Mouse (Mus musculus) monocyte, adult 5-6 weeks (primary cell): ENCODE measurements around the gene Helz. TPM values are rescaled to one million over a fixed set of nuclear protein-coding genes. Genes with fewer than 3 reads are reported as not detected.
"Not testable (repeated sequence)": the region's sequence is repeated elsewhere in the genome, so short reads cannot be mapped to it uniquely, and the experiment has no call there.

Experiments used
- ATAC-seq: fragments of 153-309, 156-312 bp; replicated peaks from 2 replicates; pipeline ENCODE4 v1.8.0; 2017; ENCODE audit warnings: mild to moderate bottlenecking; ENCODE audit not compliant: low TSS enrichment, insufficient number of reproducible peaks, severe bottlenecking, poor library complexity, low FRiP score
- total RNA-seq: library from RNA; stranded (forward); fragments of 200-1000, 200-491, 200-594 nt; gene quantifications from 3 replicates; pipeline ENCODE4 v1.2.3, GENCODE M21; 2017

Gene Helz
- 34.1 to 46.2 TPM (median 42.8 TPM) in 3 replicates for total RNA-seq

- ATAC-seq: peak; percentile 66
Observed at GRCm38 (mm10) chr11:107547351-107548203, at the start of gene Helz. Helz (plus strand) TSS chr11:107547930.

- ATAC-seq: no peak
Observed at GRCm38 (mm10) chr11:107502801-107503200, 44.9 kb upstream of the Helz start.

GRCm38 (mm10) chr11:107504364-107504763 lies 43.4 kb upstream of the Helz start:
- not testable (repeated sequence) for ATAC-seq

GRCm38 (mm10) chr11:107506260-107506659 lies 41.5 kb upstream of the Helz start:
- no peak; the same call in 1 of the 2 replicates for ATAC-seq

GRCm38 (mm10) chr11:107509631-107510338 lies 37.9 kb upstream of the Helz start:
- ATAC-seq: no peak

GRCm38 (mm10) chr11:107510362-107511269 lies 37.1 kb upstream of the Helz start:
- ATAC-seq: peak; percentile 42; the same call in 1 of the 2 replicates

GRCm38 (mm10) chr11:107511954-107512353 lies 35.8 kb upstream of the Helz start:
- ATAC-seq: 0 out of 2 replicates have a peak, but pooled peaks have one; percentile 66

GRCm38 (mm10) chr11:107513047-107513446 lies 34.7 kb upstream of the Helz start:
- no peak for ATAC-seq

GRCm38 (mm10) chr11:107516387-107516786 lies 31.3 kb upstream of the Helz start:
- no peak for ATAC-seq

- no peak for ATAC-seq
Observed at GRCm38 (mm10) chr11:107518645-107519429, 28.9 kb upstream of the Helz start.

GRCm38 (mm10) chr11:107521153-107521552 lies 26.6 kb upstream of the Helz start:
- no peak for ATAC-seq

- no peak for ATAC-seq
Observed at GRCm38 (mm10) chr11:107524966-107525365, 22.8 kb upstream of the Helz start.

- no peak for ATAC-seq
Observed at GRCm38 (mm10) chr11:107527632-107528031, 20.1 kb upstream of the Helz start.

- ATAC-seq: no peak
Observed at GRCm38 (mm10) chr11:107529320-107529719, 18.4 kb upstream of the Helz start.

GRCm38 (mm10) chr11:107531445-107531844 lies 16.3 kb upstream of the Helz start:
- ATAC-seq: no peak

GRCm38 (mm10) chr11:107532271-107532670 lies 15.5 kb upstream of the Helz start:
- no peak for ATAC-seq

GRCm38 (mm10) chr11:107538994-107539393 lies 8.7 kb upstream of the Helz start:
- ATAC-seq: no peak

GRCm38 (mm10) chr11:107540339-107540738 lies 7.4 kb upstream of the Helz start:
- ATAC-seq: no peak
